Mouse (Mus musculus): ENCODE measurements around the gene Lrch1.

Gene Lrch1

GRCm38 (mm10) chr14:74893085-74893648, 54.5 kb downstream of the Lrch1 start:
- no peak for DNase-seq (ENCODE audit: low read depth)

- no peak for DNase-seq (ENCODE audit: low read depth)
Measured at GRCm38 (mm10) chr14:74889304-74889703, 58.4 kb downstream of the Lrch1 start.

- no peak for DNase-seq (ENCODE audit: low read depth)
Measured at GRCm38 (mm10) chr14:74888103-74888502, 59.6 kb downstream of the Lrch1 start.

GRCm38 (mm10) chr14:74886453-74886852, 61.2 kb downstream of the Lrch1 start:
- DNase-seq (ENCODE audit: low read depth) = no peak

- DNase-seq (ENCODE audit: low read depth) = no peak
Measured at GRCm38 (mm10) chr14:74884920-74885319, 62.8 kb downstream of the Lrch1 start.

- no peak for DNase-seq (ENCODE audit: low read depth)
Measured at GRCm38 (mm10) chr14:74884024-74884680, 63.5 kb downstream of the Lrch1 start.

- DNase-seq (ENCODE audit: low read depth) = no peak
Measured at GRCm38 (mm10) chr14:74883204-74883603, 64.5 kb downstream of the Lrch1 start.

GRCm38 (mm10) chr14:74882754-74883153, 64.9 kb downstream of the Lrch1 start:
- DNase-seq (ENCODE audit: low read depth) = no peak

- peak; percentile 79 for DNase-seq (ENCODE audit: low read depth)
Measured at GRCm38 (mm10) chr14:74880868-74881267, 66.8 kb downstream of the Lrch1 start.

GRCm38 (mm10) chr14:74879480-74879879, 68.2 kb downstream of the Lrch1 start:
- DNase-seq (ENCODE audit: low read depth) = no peak

GRCm38 (mm10) chr14:74877287-74877686, 70.4 kb downstream of the Lrch1 start:
- no peak for DNase-seq (ENCODE audit: low read depth)

GRCm38 (mm10) chr14:74871220-74871619, 76.5 kb downstream of the Lrch1 start:
- DNase-seq (ENCODE audit: low read depth) = no peak

- no peak for DNase-seq (ENCODE audit: low read depth)
Measured at GRCm38 (mm10) chr14:74868902-74869230, 78.8 kb downstream of the Lrch1 start.

- DNase-seq (ENCODE audit: low read depth) = no peak
Measured at GRCm38 (mm10) chr14:74868188-74868901, 79.3 kb downstream of the Lrch1 start.

- no peak for DNase-seq (ENCODE audit: low read depth)
Measured at GRCm38 (mm10) chr14:74867076-74868042, 80.3 kb downstream of the Lrch1 start.

- DNase-seq (ENCODE audit: low read depth) = no peak
Measured at GRCm38 (mm10) chr14:74865738-74866137, 81.9 kb downstream of the Lrch1 start.

GRCm38 (mm10) chr14:74864805-74865483, 82.7 kb downstream of the Lrch1 start:
- no peak for DNase-seq (ENCODE audit: low read depth)

- DNase-seq (ENCODE audit: low read depth) = no peak
Measured at GRCm38 (mm10) chr14:74861456-74861855, 86.2 kb downstream of the Lrch1 start.

GRCm38 (mm10) chr14:74859154-74859553, 88.5 kb downstream of the Lrch1 start:
- DNase-seq (ENCODE audit: low read depth) = peak; percentile 32

- no peak for DNase-seq (ENCODE audit: low read depth)
Measured at GRCm38 (mm10) chr14:74855429-74855828, 92.2 kb downstream of the Lrch1 start.

GRCm38 (mm10) chr14:74853759-74854100, 93.9 kb downstream of the Lrch1 start:
- DNase-seq (ENCODE audit: low read depth) = no peak
